Comparison of ENCODE assay signal across 15 mouse cellular contexts in genomic region chr8:70469938-70470337, GRCm38 (mm10). TPM values are rescaled to one million over a fixed set of nuclear protein-coding genes. Genes with fewer than 3 reads are reported as not detected.
DNase-seq lines count a peak whose midpoint lies in the region; ATAC-seq and TF ChIP-seq lines count a peak whose summit lies in the region.
"Had no signal": no experiment of that assay in that cellular context is flagged by ENCODE, and none has a peak within 500 bp of the region (broad histone marks: within the 10 kb centered on the region; RNA-seq: fewer than 3 reads in every experiment).

No protein-coding gene starts in this region.

- H3K9ac ChIP-seq in heart, embryonic 13.5 days, result 0 out of 2 replicates have a peak overlapping the region, but pooled peaks have one; percentile 39
- H3K9ac ChIP-seq in midbrain, embryonic 11.5 days (ENCODE audit: low read length), result no peak overlapping the region
- H3K9ac ChIP-seq in midbrain, embryonic 16.5 days (ENCODE audit: low read depth, low read length), result no peak overlapping the region
- H3K9ac ChIP-seq in intestine, postnatal 0 days (ENCODE audit: low read depth, low read length), result no peak overlapping the region
- H3K9ac ChIP-seq: embryonic facial prominence, embryonic 12.5 days had no signal

- H3K4me2 ChIP-seq in heart, embryonic 13.5 days, result peak overlapping the region; percentile 16; the same call in 1 of the 2 replicates
- no peak overlapping the region for H3K4me2 ChIP-seq in midbrain, embryonic 11.5 days
- no peak overlapping the region for H3K4me2 ChIP-seq in midbrain, embryonic 16.5 days (ENCODE audit: low read length)
- peak overlapping the region; percentile 37 for H3K4me2 ChIP-seq in intestine, postnatal 0 days (replicated peaks; ENCODE audit: low read depth)
- H3K4me2 ChIP-seq: embryonic facial prominence, embryonic 12.5 days had no signal

- no peak for TF ChIP-seq POLR2A in small intestine, adult 2 months (IDR thresholded peaks at IDR 0.05; ENCODE audit: low read depth, low read length)

- intact Hi-C loops in heart, postnatal 36 days (cut with DNase I), result no loop called here

- ATAC-seq in heart, embryonic 13.5 days (ENCODE audit: extremely low read depth, insufficient number of reproducible peaks, low FRiP score, low TSS enrichment), result no peak
- ATAC-seq in midbrain, embryonic 11.5 days (ENCODE audit: low FRiP score), result no peak
- ATAC-seq in midbrain, embryonic 16.5 days, result no peak
- no peak for ATAC-seq in intestine, postnatal 0 days

- H3K27ac ChIP-seq in heart, embryonic 13.5 days (replicated peaks), result peak overlapping the region; percentile 56
- H3K27ac ChIP-seq in midbrain, embryonic 11.5 days (ENCODE audit: low read depth, low read length), result no peak overlapping the region
- H3K27ac ChIP-seq in midbrain, embryonic 16.5 days (ENCODE audit: low read length), result no peak overlapping the region
- H3K27ac ChIP-seq in intestine, postnatal 0 days (ENCODE audit: low read depth, low read length), result peak overlapping the region; percentile 60; the same call in 1 of the 2 replicates
- peak overlapping the region; percentile 28 for H3K27ac ChIP-seq in small intestine, adult 2 months (ENCODE audit: insufficient read depth, low read depth, low read length)
- H3K27ac ChIP-seq: embryonic facial prominence, embryonic 12.5 days had no signal

- no peak for DNase-seq in heart, postnatal 36 days
- DNase-seq in midbrain, embryonic 11.5 days (ENCODE audit: low spot score, missing footprints), result peak; percentile 37
- no peak for DNase-seq in embryo, embryonic 9.5 days (ENCODE audit: extremely low spot score)
- DNase-seq: cerebellum, postnatal 10 days; gastrocnemius, postnatal 10 days; heart, postnatal 14 days; lung, postnatal 36 days; right cerebral cortex, postnatal 25 days; thymus, postnatal 36 days had no signal

- H3K4me1 ChIP-seq in heart, embryonic 13.5 days, result peaks cover 47% of the 10 kb centered on the region
- H3K4me1 ChIP-seq in midbrain, embryonic 11.5 days (ENCODE audit: control insufficient read depth, insufficient read depth, low read length), result no peaks in the 10 kb centered on the region
- peaks cover 3% of the 10 kb centered on the region; the same call in 1 of the 2 replicates for H3K4me1 ChIP-seq in midbrain, embryonic 16.5 days (ENCODE audit: control insufficient read depth, insufficient read depth, low read length)
- peaks cover 5% of the 10 kb centered on the region for H3K4me1 ChIP-seq in intestine, postnatal 0 days (replicated peaks; ENCODE audit: control insufficient read depth, insufficient read depth, low read length)
- peaks cover 5% of the 10 kb centered on the region; the same call in 1 of the 2 replicates for H3K4me1 ChIP-seq in small intestine, adult 2 months (ENCODE audit: control insufficient read depth, insufficient read depth, insufficient read length, low read length)

- no peak overlapping the region for H3K4me3 ChIP-seq in heart, embryonic 13.5 days
- H3K4me3 ChIP-seq in midbrain, embryonic 11.5 days (ENCODE audit: low read depth, low read length), result no peak overlapping the region
- H3K4me3 ChIP-seq in midbrain, embryonic 16.5 days (ENCODE audit: low read depth, low read length), result no peak overlapping the region
- no peak overlapping the region for H3K4me3 ChIP-seq in intestine, postnatal 0 days (ENCODE audit: low read depth, low read length)
- no peak overlapping the region for H3K4me3 ChIP-seq in small intestine, adult 2 months (ENCODE audit: low read depth, low read length)
- H3K4me3 ChIP-seq: embryonic facial prominence, embryonic 12.5 days had no signal

- H3K9me3 ChIP-seq in heart, embryonic 13.5 days, result no peaks in the 10 kb centered on the region
- no peaks in the 10 kb centered on the region for H3K9me3 ChIP-seq in midbrain, embryonic 11.5 days (ENCODE audit: control insufficient read depth, low read length)
- no peaks in the 10 kb centered on the region for H3K9me3 ChIP-seq in midbrain, embryonic 16.5 days (replicated peaks; ENCODE audit: control insufficient read depth, low read length, poor library complexity, severe bottlenecking)
- no peaks in the 10 kb centered on the region for H3K9me3 ChIP-seq in intestine, postnatal 0 days (ENCODE audit: control insufficient read depth)
- H3K9me3 ChIP-seq: embryonic facial prominence, embryonic 12.5 days had no signal

- no peaks in the 10 kb centered on the region for H3K27me3 ChIP-seq in heart, embryonic 13.5 days (replicated peaks)
- no peaks in the 10 kb centered on the region for H3K27me3 ChIP-seq in midbrain, embryonic 11.5 days (ENCODE audit: control insufficient read depth, insufficient read depth, low read length)
- H3K27me3 ChIP-seq in midbrain, embryonic 16.5 days (ENCODE audit: control insufficient read depth, insufficient read depth, low read depth, low read length), result no peaks in the 10 kb centered on the region
- H3K27me3 ChIP-seq in intestine, postnatal 0 days (replicated peaks; ENCODE audit: control insufficient read depth, insufficient read depth, low read length), result no peaks in the 10 kb centered on the region
- H3K27me3 ChIP-seq in small intestine, adult 2 months (ENCODE audit: control insufficient read depth, insufficient read depth, low read length), result no peaks in the 10 kb centered on the region
- H3K27me3 ChIP-seq: embryonic facial prominence, embryonic 12.5 days had no signal

- 0 out of 2 replicates have a peak, but pooled peaks have one; percentile 6 for TF ChIP-seq CTCF in intestine, postnatal 0 days (IDR thresholded peaks at IDR 0.05; ENCODE audit: low read depth)
- no peak for TF ChIP-seq CTCF in small intestine, adult 2 months (IDR thresholded peaks at IDR 0.05; ENCODE audit: extremely low read depth, insufficient read length, insufficient replicate concordance, low read depth, low read length)

- H3K36me3 ChIP-seq in heart, embryonic 13.5 days, result peaks cover 13% of the 10 kb centered on the region; the same call in 1 of the 2 replicates
- H3K36me3 ChIP-seq in midbrain, embryonic 11.5 days (ENCODE audit: control insufficient read depth, insufficient read depth, low read length), result no peaks in the 10 kb centered on the region
- no peaks in the 10 kb centered on the region for H3K36me3 ChIP-seq in midbrain, embryonic 16.5 days (ENCODE audit: control insufficient read depth, insufficient read depth, low read length)
- H3K36me3 ChIP-seq in intestine, postnatal 0 days (ENCODE audit: control insufficient read depth, insufficient read depth), result peaks cover 7% of the 10 kb centered on the region; the same call in 1 of the 2 replicates
- no peaks in the 10 kb centered on the region; the same call in 1 of the 2 replicates for H3K36me3 ChIP-seq in small intestine, adult 2 months (ENCODE audit: control insufficient read depth, insufficient read depth, low read length)

- 19% methylated on average over 2 of the region's 2 CpGs for WGBS in heart, embryonic 13.5 days
- 60% methylated on average over 2 of the region's 2 CpGs for WGBS in midbrain, embryonic 11.5 days
- WGBS in midbrain, embryonic 16.5 days, result 68% methylated on average over 2 of the region's 2 CpGs
- WGBS in intestine, postnatal 0 days, result 63% methylated on average over 2 of the region's 2 CpGs
- WGBS in small intestine, adult 2 months, result 73% methylated on average over 2 of the region's 2 CpGs

RNA-seq across cellular contexts. Expression of gene Klhl26, which starts 6.8 kb away (rescaled TPM):
- 11.2 and 12.4 TPM in 2 replicates for polyA plus RNA-seq in heart, embryonic 13.5 days (2015; fragmentation: Nextera tagmentation; extraction: Ambion mirVana)
- 1 to 10 TPM; 8.1 to 9.4 TPM for total RNA-seq in heart, postnatal 36 days (2021)
- polyA plus RNA-seq in midbrain, embryonic 11.5 days (2014; fragmentation: Nextera tagmentation; extraction: Ambion mirVana), result 12.6 and 13.1 TPM in 2 replicates
- polyA plus RNA-seq in midbrain, embryonic 16.5 days (2015; fragmentation: Nextera tagmentation; extraction: Ambion mirVana), result 31.0 and 32.4 TPM in 2 replicates
- polyA plus RNA-seq in intestine, postnatal 0 days (2015; fragmentation: Nextera tagmentation; extraction: Ambion mirVana), result 9.3 and 10.5 TPM in 2 replicates
- polyA plus RNA-seq in small intestine, adult 2 months (2012; rRNA removed), result 24.9 and 30.8 TPM in 2 replicates

RNA-seq across cellular contexts. Expression of gene Tmem59l, which starts 17.2 kb away (rescaled TPM):
- polyA plus RNA-seq in heart, embryonic 13.5 days (2015; fragmentation: Nextera tagmentation; extraction: Ambion mirVana), result 0.45 and 0.76 TPM in 2 replicates
- total RNA-seq in heart, postnatal 36 days (2021), result not detected
- 12.3 TPM in 2 replicates for polyA plus RNA-seq in midbrain, embryonic 11.5 days (2014; fragmentation: Nextera tagmentation; extraction: Ambion mirVana)
- 121 and 151 TPM in 2 replicates for polyA plus RNA-seq in midbrain, embryonic 16.5 days (2015; fragmentation: Nextera tagmentation; extraction: Ambion mirVana)
- 2.3 and 2.4 TPM in 2 replicates for polyA plus RNA-seq in intestine, postnatal 0 days (2015; fragmentation: Nextera tagmentation; extraction: Ambion mirVana)
- 1.2 and 1.6 TPM in 2 replicates for polyA plus RNA-seq in small intestine, adult 2 months (2012; rRNA removed)
- total RNA-seq: heart, postnatal 14 days; monocyte, adult 5-6 weeks had no signal

RNA-seq across cellular contexts. Expression of gene Crlf1, which starts 23.0 kb away (rescaled TPM):
- 3.7 and 5.5 TPM in 2 replicates for polyA plus RNA-seq in heart, embryonic 13.5 days (2015; fragmentation: Nextera tagmentation; extraction: Ambion mirVana)
- under 1 TPM; 0.39 to 0.62 TPM for total RNA-seq in heart, postnatal 36 days (2021)
- 0.23 and 0.90 TPM in 2 replicates for polyA plus RNA-seq in midbrain, embryonic 11.5 days (2014; fragmentation: Nextera tagmentation; extraction: Ambion mirVana)
- 3.6 and 6.3 TPM in 2 replicates for polyA plus RNA-seq in midbrain, embryonic 16.5 days (2015; fragmentation: Nextera tagmentation; extraction: Ambion mirVana)
- 0.61 and 0.81 TPM in 2 replicates for polyA plus RNA-seq in intestine, postnatal 0 days (2015; fragmentation: Nextera tagmentation; extraction: Ambion mirVana)
- 2.3 and 27.3 TPM in 2 replicates for polyA plus RNA-seq in small intestine, adult 2 months (2012; rRNA removed)
- total RNA-seq: monocyte, adult 5-6 weeks had no signal

RNA-seq across cellular contexts. Expression of gene Crtc1, which starts 30.6 kb away (rescaled TPM):
- 9.7 and 12.4 TPM in 2 replicates for polyA plus RNA-seq in heart, embryonic 13.5 days (2015; fragmentation: Nextera tagmentation; extraction: Ambion mirVana)
- total RNA-seq in heart, postnatal 36 days (2021), result 1 to 10 TPM; 8.2 to 9.8 TPM
- polyA plus RNA-seq in midbrain, embryonic 11.5 days (2014; fragmentation: Nextera tagmentation; extraction: Ambion mirVana), result 11.8 and 12.9 TPM in 2 replicates
- 53.4 and 56.3 TPM in 2 replicates for polyA plus RNA-seq in midbrain, embryonic 16.5 days (2015; fragmentation: Nextera tagmentation; extraction: Ambion mirVana)
- polyA plus RNA-seq in intestine, postnatal 0 days (2015; fragmentation: Nextera tagmentation; extraction: Ambion mirVana), result 8.1 and 9.2 TPM in 2 replicates
- 9.4 and 15.1 TPM in 2 replicates for polyA plus RNA-seq in small intestine, adult 2 months (2012; rRNA removed)

RNA-seq across cellular contexts. Expression of gene Rex1bd, which starts 36.6 kb away (rescaled TPM):
- polyA plus RNA-seq in heart, embryonic 13.5 days (2015; fragmentation: Nextera tagmentation; extraction: Ambion mirVana), result 116 and 125 TPM in 2 replicates
- total RNA-seq in heart, postnatal 36 days (2021), result 100 to 1,000 TPM; 109 to 113 TPM
- polyA plus RNA-seq in midbrain, embryonic 11.5 days (2014; fragmentation: Nextera tagmentation; extraction: Ambion mirVana), result 126 and 129 TPM in 2 replicates
- polyA plus RNA-seq in midbrain, embryonic 16.5 days (2015; fragmentation: Nextera tagmentation; extraction: Ambion mirVana), result 163 and 185 TPM in 2 replicates
- 145 and 148 TPM in 2 replicates for polyA plus RNA-seq in intestine, postnatal 0 days (2015; fragmentation: Nextera tagmentation; extraction: Ambion mirVana)
- 137 and 244 TPM in 2 replicates for polyA plus RNA-seq in small intestine, adult 2 months (2012; rRNA removed)

Comparison
In these comparisons a context has a peak if more than half of its experiments do, and no peak if none do; other contexts are left out.
1. H3K27ac ChIP-seq: peak in heart, embryonic 13.5 days (single experiment), intestine, postnatal 0 days (single experiment) and small intestine, adult 2 months (single experiment); none in midbrain, embryonic 11.5 days (single experiment) and midbrain, embryonic 16.5 days (single experiment).
2. H3K4me2 ChIP-seq: peak in heart, embryonic 13.5 days (single experiment) and intestine, postnatal 0 days (single experiment); none in midbrain, embryonic 11.5 days (single experiment) and midbrain, embryonic 16.5 days (single experiment).